Comparison of ENCODE assay signal across 7 mouse cellular contexts in the genomic region with DNA sequence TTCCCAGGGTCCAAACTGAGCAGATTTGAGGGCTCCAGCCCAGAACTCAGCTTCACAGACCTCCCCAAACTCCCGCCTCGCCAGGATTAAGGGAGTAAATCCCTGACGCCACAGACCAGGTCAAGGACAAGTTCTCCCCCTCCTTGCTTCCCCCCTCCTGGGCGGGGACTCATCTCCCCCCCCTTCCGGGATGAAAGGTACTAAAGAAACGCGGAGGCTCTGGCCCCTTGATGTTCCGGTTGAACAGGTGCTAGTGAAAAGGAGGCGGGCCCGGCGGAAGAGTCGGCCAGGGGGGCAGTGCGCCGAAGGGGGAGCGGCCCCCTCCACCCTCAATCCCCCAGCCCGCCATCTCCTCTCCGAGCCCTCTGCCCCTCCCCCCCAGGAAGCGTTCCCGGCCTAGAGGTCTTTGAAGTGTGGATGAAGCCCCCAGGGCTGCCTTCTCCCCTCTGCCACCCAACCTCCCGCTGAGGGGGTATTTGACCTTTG. TPM values are rescaled to one million over a fixed set of nuclear protein-coding genes. Genes with fewer than 3 reads are reported as not detected.
DNase-seq lines count a peak whose midpoint lies in the region; ATAC-seq and TF ChIP-seq lines count a peak whose summit lies in the region.

No protein-coding gene starts in this region.

- H3K36me3 ChIP-seq in G1E (replicated peaks): peaks cover 27% of the 10 kb centered on the region
- H3K36me3 ChIP-seq in lung, embryonic 15.5 days: peaks cover 13% of the 10 kb centered on the region
- peaks cover 3% of the 10 kb centered on the region for H3K36me3 ChIP-seq in spleen, adult 2 months (ENCODE audit: control insufficient read depth, insufficient read depth, low read length)

- 0 out of 2 replicates have a peak overlapping the region, but pooled peaks have one; percentile 11 for H3K9ac ChIP-seq in lung, embryonic 15.5 days

- H3K27me3 ChIP-seq in G1E (ENCODE audit: insufficient read depth, low read length): peaks cover 60% of the 10 kb centered on the region
- H3K27me3 ChIP-seq in lung, embryonic 15.5 days: peaks cover 15% of the 10 kb centered on the region
- no peaks in the 10 kb centered on the region for H3K27me3 ChIP-seq in spleen, adult 2 months (ENCODE audit: control insufficient read depth, insufficient read depth, low read length)

- peak overlapping the region; percentile 86 for H3K4me2 ChIP-seq in lung, embryonic 15.5 days

- H3K9me3 ChIP-seq in G1E (replicated peaks): 0 out of 2 replicates have a peak, but pooled peaks cover 2% of the 10 kb centered on the region
- H3K9me3 ChIP-seq in lung, embryonic 15.5 days: no peaks in the 10 kb centered on the region

- no peak for DNase-seq in G1E (ENCODE audit: low spot score)
- peak; percentile 69 for DNase-seq in adrenal gland, postnatal 25 days
- DNase-seq in gastrocnemius, postnatal 14 days: peak; percentile 44
- DNase-seq in kidney, adult 11 months: peak; percentile 92
- peak in 1 of 2 experiments; percentile 80 for DNase-seq in spleen, adult 2 months (ENCODE audit: low read depth in 1 of 2, low spot score in 2 of 2)
- no peak for DNase-seq in right cerebral cortex, adult 18-20 months

- peak overlapping the region; percentile 94 for H3K27ac ChIP-seq in lung, embryonic 15.5 days
- peak overlapping the region; percentile 99 for H3K27ac ChIP-seq in spleen, adult 2 months (ENCODE audit: insufficient read depth, low read length)

- no peak for ATAC-seq in G1E (ENCODE audit: extremely low read depth, insufficient number of reproducible peaks, low FRiP score, poor library complexity, severe bottlenecking)
- no peak for ATAC-seq in lung, embryonic 15.5 days (ENCODE audit: borderline replicate concordance, extremely low read depth, low FRiP score, low TSS enrichment)

- no peak; the same call in 1 of the 2 replicates for TF ChIP-seq POLR2A in spleen, adult 2 months (IDR thresholded peaks at IDR 0.05; ENCODE audit: low read depth, low read length)

- peaks cover 53% of the 10 kb centered on the region for H3K4me1 ChIP-seq in G1E (ENCODE audit: insufficient read depth, low read depth, low read length)
- H3K4me1 ChIP-seq in lung, embryonic 15.5 days: peaks cover 52% of the 10 kb centered on the region
- H3K4me1 ChIP-seq in spleen, adult 2 months (ENCODE audit: control insufficient read depth, insufficient read depth, insufficient read length): peaks cover 10% of the 10 kb centered on the region; the same call in 1 of the 2 replicates

- peak overlapping the region; percentile 63; the same call in 1 of the 2 replicates for H3K4me3 ChIP-seq in G1E (ENCODE audit: low read depth, low read length)
- peak overlapping the region; percentile 93 for H3K4me3 ChIP-seq in lung, embryonic 15.5 days
- H3K4me3 ChIP-seq in spleen, adult 2 months (ENCODE audit: extremely low read depth, insufficient read depth, insufficient read length): peak overlapping the region; percentile 70

- whole genome bisulfite sequencing in lung, embryonic 15.5 days: 0% methylated on average over 20 of the region's 20 CpGs
- 2% methylated on average over 20 of the region's 20 CpGs for WGBS in spleen, adult 2 months

- TF ChIP-seq CTCF in G1E (IDR thresholded peaks at IDR 0.05; ENCODE audit: low read depth, low read length): no peak
- TF ChIP-seq CTCF in spleen, adult 2 months (IDR thresholded peaks at IDR 0.05; ENCODE audit: extremely low read depth, insufficient read depth, insufficient read length, insufficient replicate concordance): no peak

- intact Hi-C loops in gastrocnemius, postnatal 14 days (cut with DNase I; ENCODE audit: low total_unique reads): no loop called here

RNA-seq across cellular contexts. Expression of a gene that starts 1.5 kb away (rescaled TPM):
- 16.5 and 18.7 TPM in 2 replicates for total RNA-seq in G1E (2014; fragmentation: Nextera tagmentation)
- 10.9 and 11.2 TPM in 2 replicates for total RNA-seq in G1E (2017)
- 38.3 and 42.6 TPM in 2 replicates for polyA plus RNA-seq in G1E (2012)
- 49.4 and 53.6 TPM in 2 replicates for total RNA-seq in adrenal gland, postnatal 25 days (2021)
- 10 to 100 TPM; 26.2 to 27.4 TPM for total RNA-seq in gastrocnemius, postnatal 14 days (2021)
- polyA plus RNA-seq in lung, embryonic 15.5 days (2015; fragmentation: Nextera tagmentation; extraction: Ambion mirVana): 3.2 and 3.3 TPM in 2 replicates
- 65.8 and 93.7 TPM in 2 replicates for polyA plus RNA-seq in spleen, adult 2 months (2012; rRNA removed)

RNA-seq across cellular contexts. Expression of a gene that starts 23.9 kb away (rescaled TPM):
- total RNA-seq in G1E (2014; fragmentation: Nextera tagmentation) (14.7 and 19.1 TPM in 2 replicates), G1E (2017) (8.8 and 14.9 TPM in 2 replicates)
- polyA plus RNA-seq in G1E (2012): 0.69 and 2.6 TPM in 2 replicates
- total RNA-seq in adrenal gland, postnatal 25 days (2021): 164 and 166 TPM in 2 replicates
- 100 to 1,000 TPM; 105 to 116 TPM for total RNA-seq in gastrocnemius, postnatal 14 days (2021)
- 44.1 and 45.5 TPM in 2 replicates for polyA plus RNA-seq in lung, embryonic 15.5 days (2015; fragmentation: Nextera tagmentation; extraction: Ambion mirVana)
- polyA plus RNA-seq in spleen, adult 2 months (2012; rRNA removed): 17.3 and 18.5 TPM in 2 replicates

RNA-seq across cellular contexts. Expression of a gene that starts 32.2 kb away (rescaled TPM):
- 2.6 and 4.5 TPM in 2 replicates for total RNA-seq in G1E (2014; fragmentation: Nextera tagmentation)
- total RNA-seq in G1E (2017): 2.7 and 3.9 TPM in 2 replicates
- polyA plus RNA-seq in G1E (2012): 60.9 and 77.7 TPM in 2 replicates
- 6.2 and 7.8 TPM in 2 replicates for total RNA-seq in adrenal gland, postnatal 25 days (2021)
- 1 to 10 TPM in 1 of 2 experiments, under 1 TPM in 1; 0.60 to 1.3 TPM for total RNA-seq in gastrocnemius, postnatal 14 days (2021)
- 4.3 and 4.4 TPM in 2 replicates for polyA plus RNA-seq in lung, embryonic 15.5 days (2015; fragmentation: Nextera tagmentation; extraction: Ambion mirVana)
- 3.9 and 7.8 TPM in 2 replicates for polyA plus RNA-seq in spleen, adult 2 months (2012; rRNA removed)

RNA-seq across cellular contexts. Expression of a gene that starts 38.6 kb away (rescaled TPM):
- total RNA-seq in G1E (2014; fragmentation: Nextera tagmentation) (5.4 and 7.2 TPM in 2 replicates), G1E (2017) (0.41 TPM in 1 of 2 replicates, not detected in the other)
- 18.5 and 21.1 TPM in 2 replicates for polyA plus RNA-seq in G1E (2012)
- total RNA-seq in adrenal gland, postnatal 25 days (2021): 27.0 and 36.1 TPM in 2 replicates
- total RNA-seq in gastrocnemius, postnatal 14 days (2021): 1 to 10 TPM; 6.5 to 7.7 TPM
- 12.1 and 13.2 TPM in 2 replicates for polyA plus RNA-seq in lung, embryonic 15.5 days (2015; fragmentation: Nextera tagmentation; extraction: Ambion mirVana)
- 10.0 and 14.4 TPM in 2 replicates for polyA plus RNA-seq in spleen, adult 2 months (2012; rRNA removed)

RNA-seq across cellular contexts. Expression of a gene that starts 41.5 kb away (rescaled TPM):
- total RNA-seq in G1E (2014; fragmentation: Nextera tagmentation): 49.9 and 78.3 TPM in 2 replicates
- 191 and 258 TPM in 2 replicates for total RNA-seq in G1E (2017)
- polyA plus RNA-seq in G1E (2012): 23.7 and 93.4 TPM in 2 replicates
- 216 and 226 TPM in 2 replicates for total RNA-seq in adrenal gland, postnatal 25 days (2021)
- 100 to 1,000 TPM; 146 to 154 TPM for total RNA-seq in gastrocnemius, postnatal 14 days (2021)
- polyA plus RNA-seq in lung, embryonic 15.5 days (2015; fragmentation: Nextera tagmentation; extraction: Ambion mirVana): 465 and 505 TPM in 2 replicates
- 151 and 203 TPM in 2 replicates for polyA plus RNA-seq in spleen, adult 2 months (2012; rRNA removed)

Comparison
In these comparisons a context has a peak if more than half of its experiments do, and no peak if none do; other contexts are left out.
1. DNase-seq: peak in adrenal gland, postnatal 25 days (single experiment), gastrocnemius, postnatal 14 days (single experiment) and kidney, adult 11 months (single experiment); none in G1E (single experiment) and right cerebral cortex, adult 18-20 months (single experiment).
2. Peak in every context shown above with its lines, with median percentiles within 50 percentile points of each other: H3K4me3 ChIP-seq.